Mouse (Mus musculus) lung, adult 18-20 months (tissue): ENCODE measurements around the gene Narfl.
"Not testable (repeated sequence)": the region's sequence is repeated elsewhere in the genome, so short reads cannot be mapped to it uniquely, and the experiment has no call there.

Experiments used
- DNase-seq, 2 experiments: peaks; one replicate each; pipeline ENCODE4 v3.0.0; 2022; ENCODE audit warnings: mixed read lengths in 2 of 2

The Narfl gene

DNA sequence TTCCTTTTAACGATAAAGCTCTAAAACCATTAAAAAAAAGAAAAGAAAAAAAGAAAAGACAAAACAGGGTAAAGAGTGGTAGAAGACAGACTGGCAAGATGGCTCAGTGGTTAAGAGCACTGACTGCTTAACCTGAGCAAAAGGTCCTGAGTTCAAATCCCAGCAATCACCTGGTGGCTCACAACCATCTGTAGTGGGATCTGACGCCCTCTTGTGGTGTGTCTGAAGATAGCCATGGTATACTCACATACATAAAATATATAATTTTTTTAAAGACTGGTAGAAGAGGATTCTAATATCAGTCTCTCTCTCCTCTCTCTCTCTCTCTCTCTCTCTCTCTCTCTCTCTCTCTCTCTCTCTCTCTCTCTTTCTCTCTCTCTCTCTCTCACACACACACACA is 33.9 kb downstream of the Narfl start:
- DNase-seq = not testable (repeated sequence)

GRCm38 (mm10) chr17:25808028-25808427 is 34.5 kb downstream of the Narfl start:
- DNase-seq = no peak

- peak; percentile 74 to 77 for DNase-seq
These were observed 35.4 kb downstream of the Narfl start, which contains the start of gene Fbxl16 for GRCm38 (mm10) chr17:25808789-25809605. Gene Fbxl16, plus strand, starts transcription at chr17:25809085.

GRCm38 (mm10) chr17:25809606-25810340 is 36.2 kb downstream of the Narfl start:
- no peak for DNase-seq

DNA sequence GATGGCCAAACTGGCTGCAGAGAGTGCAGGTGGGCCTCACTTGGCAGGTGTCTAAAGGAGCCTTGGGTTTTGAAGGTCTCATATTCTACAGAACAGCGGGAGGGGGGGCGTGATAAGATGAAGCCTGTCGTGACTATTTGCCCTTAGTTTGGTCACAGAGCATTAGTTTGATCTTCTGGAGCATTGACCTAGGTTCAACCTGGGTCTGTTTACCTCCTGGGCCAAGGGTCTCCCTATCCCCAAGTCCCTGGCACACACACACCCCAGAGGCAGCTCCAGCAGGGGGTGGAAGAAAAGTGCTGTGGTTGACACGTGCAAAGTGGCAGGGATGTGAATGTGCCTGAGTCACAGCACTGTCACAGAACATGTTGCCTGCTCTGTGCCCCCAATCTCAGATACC is 37.3 kb downstream of the Narfl start:
- DNase-seq = no peak

GRCm38 (mm10) chr17:25813471-25813870 is 39.9 kb downstream of the Narfl start:
- DNase-seq = peak; percentile 63 to 73

DNA sequence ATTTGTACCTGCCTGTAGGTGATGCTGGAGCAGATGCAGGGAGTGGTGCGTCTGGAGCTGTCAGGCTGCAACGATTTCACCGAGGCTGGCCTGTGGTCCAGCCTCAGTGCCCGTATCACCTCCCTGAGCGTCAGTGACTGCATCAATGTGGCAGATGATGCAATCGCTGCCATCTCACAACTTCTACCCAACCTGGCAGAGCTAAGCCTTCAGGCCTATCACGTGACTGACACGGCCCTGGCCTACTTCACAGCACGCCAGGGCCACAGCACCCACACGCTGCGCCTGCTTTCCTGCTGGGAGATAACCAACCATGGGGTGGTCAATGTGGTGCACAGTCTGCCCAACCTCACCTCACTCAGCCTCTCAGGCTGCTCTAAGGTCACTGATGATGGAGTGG is 44.1 kb downstream of the Narfl start:
- DNase-seq = no peak

DNA sequence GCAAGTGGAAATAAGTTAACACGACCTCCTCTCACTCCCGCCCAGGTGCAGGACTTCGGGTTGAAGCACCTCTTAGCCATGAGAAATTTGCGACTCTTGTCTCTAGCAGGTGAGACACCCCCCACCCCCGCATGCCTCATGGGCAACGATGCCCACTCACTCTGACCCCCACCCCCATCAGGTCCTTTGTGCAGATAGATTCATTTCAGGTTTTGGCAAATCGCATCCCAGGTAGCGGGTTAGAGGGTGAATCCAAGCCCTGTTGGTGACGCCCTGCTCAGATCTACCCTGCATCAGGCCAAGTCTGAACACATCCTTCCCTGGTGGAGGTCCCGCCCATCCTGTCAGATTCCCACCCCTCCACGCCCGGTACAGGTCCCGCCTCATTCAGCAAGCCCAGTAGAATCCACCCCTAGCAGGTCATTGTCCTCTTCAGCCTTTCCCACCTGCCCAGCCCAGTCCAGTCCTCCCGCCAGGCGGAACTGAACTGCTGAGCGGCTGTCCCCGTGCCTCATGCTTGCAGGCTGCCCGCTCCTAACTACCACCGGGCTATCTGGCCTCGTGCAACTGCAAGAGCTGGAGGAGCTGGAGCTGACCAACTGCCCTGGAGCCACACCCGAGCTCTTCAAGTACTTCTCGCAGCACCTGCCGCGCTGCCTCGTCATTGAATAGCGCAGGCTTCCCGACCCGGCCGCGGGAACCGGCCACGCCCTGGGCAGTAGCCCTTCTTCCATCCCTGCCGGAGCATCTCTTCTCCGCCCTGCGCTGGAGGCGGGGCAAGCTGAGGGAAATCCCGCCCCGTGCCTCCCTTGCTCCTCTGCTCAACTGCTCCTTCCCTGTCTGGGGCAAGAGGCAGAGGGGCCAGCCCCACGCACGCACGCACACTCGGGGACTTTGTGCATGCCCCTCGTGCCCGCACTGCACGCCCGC is 45.5 kb downstream of the Narfl start:
- DNase-seq = no peak

DNA sequence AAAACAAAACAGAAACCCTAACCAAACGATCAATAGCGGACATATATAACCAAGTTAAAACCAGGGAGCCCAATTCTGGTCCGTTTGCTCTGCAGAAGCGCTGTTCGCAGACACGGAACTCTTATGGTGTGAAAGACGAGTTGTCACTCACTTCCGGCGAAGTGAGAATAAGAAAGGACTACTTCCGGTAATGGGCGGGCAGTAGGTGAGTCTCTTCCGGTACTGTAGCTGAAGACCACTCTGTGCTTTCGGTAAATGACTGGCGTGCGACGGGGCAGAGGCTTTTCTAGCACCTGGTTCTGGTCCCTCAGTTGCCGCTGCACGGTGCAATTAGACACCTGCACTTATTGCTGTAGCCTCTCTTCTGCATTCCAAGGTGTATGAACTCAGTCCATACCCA is 49.9 kb downstream of the Narfl start, which contains the start of gene Wdr24:
Gene Wdr24 (plus strand): TSS at position 176 of the 400 bp plus-strand sequence.
- peak; percentile 76 to 83 for DNase-seq

GRCm38 (mm10) chr17:25824362-25825142 is 51.0 kb downstream of the Narfl start:
- DNase-seq = no peak

DNA sequence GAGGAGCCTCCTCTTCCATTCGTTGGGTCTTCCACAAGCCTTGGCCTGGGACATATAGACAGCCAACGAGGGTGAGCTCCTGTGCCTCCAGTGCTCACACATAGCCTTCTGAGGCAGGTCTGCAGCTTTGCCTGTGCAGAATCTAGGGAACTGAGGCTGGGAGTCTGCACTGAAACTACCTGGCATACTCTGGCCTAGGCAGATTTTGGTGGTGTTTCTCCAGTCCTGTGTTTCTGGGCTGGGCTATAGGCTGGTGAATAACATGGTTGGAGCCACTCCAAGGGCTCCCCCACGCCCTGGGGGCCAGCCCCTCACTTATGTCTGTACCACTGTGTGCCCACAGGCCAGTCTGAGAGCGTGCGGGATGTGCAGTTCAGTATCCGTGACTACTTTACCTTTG is 51.7 kb downstream of the Narfl start:
- DNase-seq = no peak

DNA sequence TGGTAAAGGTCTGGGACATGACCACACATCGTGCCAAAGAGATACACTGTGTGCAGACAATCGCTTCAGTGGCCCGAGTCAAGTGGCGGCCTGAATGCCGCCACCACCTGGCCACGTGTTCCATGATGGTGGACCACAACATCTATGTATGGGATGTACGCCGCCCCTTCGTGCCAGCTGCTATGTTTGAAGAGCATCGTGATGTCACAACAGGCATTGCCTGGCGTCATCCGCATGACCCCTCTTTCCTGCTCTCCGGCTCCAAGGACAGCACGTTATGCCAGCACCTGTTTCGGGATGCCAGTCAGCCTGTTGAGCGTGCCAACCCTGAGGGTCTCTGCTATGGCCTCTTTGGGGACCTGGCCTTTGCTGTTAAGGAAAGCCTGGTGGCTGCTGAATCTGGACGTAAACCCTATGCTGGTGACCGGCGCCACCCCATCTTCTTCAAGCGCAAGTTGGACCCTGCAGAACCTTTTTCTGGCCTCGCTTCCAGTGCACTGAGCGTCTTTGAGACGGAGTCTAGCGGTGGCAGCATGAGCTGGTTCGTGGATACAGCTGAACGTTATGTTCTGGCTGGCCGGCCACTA is 52.5 kb downstream of the Narfl start:
- no peak for DNase-seq

DNA sequence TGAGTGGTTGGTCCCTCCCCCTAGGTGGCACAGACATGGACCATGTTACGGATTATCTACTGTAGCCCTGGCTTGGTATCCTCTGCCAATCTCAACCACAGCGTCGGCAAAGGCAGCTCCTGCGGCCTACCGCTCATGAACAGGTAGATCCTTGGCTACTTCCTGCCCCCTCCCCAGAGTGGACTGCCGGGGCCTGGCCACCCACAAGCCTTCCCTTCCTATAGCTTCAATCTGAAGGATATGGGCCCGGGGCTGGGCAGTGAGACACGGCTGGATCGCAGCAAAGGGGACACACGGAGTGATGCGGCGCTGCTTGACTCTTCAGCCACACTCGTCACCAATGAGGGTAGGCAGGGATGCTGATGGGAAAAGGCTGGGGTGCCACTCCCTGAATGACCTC is 53.4 kb downstream of the Narfl start:
- DNase-seq = no peak

DNA sequence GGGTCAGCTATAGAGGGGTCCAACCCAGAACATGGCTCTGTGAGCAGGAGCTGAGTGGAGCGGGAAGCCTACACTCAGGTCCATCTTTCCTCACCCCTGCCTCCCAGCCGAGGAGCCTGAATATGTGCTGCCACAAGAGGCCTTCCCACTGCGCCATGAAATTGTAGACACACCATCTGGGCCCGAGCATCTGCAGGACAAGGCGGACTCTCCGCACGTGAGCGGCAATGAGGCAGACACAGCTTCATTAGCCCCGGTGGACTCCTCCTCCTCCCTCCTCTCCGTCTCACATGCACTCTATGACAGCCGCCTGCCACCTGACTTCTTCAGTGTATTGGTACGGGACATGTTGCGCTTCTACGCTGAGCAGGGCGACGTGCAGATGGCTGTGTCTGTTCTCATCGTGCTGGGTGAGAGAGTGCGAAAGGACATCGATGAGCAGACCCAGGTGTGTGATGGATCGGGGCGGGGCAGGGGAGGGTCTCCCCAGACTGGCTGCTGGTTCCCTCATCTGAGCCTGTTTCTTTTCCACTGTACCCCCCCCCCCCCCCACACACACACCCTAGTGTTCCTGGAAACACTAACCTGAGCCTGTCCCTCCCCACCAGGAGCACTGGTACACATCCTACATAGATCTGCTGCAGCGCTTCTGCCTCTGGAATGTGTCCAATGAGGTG is 54.1 kb downstream of the Narfl start:
- no peak for DNase-seq

DNA sequence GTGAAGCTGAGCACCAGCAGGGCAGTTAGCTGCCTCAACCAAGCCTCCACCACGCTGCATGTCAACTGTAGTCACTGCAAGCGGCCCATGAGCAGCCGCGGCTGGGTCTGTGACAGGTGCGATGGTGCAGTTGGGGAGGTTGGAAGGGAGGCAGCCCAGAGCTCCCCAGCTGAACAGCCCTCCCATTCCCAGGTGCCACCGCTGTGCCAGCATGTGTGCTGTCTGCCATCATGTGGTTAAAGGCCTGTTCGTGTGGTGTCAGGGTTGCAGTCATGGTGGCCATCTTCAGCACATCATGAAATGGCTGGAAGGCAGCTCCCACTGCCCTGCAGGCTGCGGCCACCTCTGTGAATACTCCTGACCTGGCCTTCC is 54.6 kb downstream of the Narfl start:
- no peak for DNase-seq

DNA sequence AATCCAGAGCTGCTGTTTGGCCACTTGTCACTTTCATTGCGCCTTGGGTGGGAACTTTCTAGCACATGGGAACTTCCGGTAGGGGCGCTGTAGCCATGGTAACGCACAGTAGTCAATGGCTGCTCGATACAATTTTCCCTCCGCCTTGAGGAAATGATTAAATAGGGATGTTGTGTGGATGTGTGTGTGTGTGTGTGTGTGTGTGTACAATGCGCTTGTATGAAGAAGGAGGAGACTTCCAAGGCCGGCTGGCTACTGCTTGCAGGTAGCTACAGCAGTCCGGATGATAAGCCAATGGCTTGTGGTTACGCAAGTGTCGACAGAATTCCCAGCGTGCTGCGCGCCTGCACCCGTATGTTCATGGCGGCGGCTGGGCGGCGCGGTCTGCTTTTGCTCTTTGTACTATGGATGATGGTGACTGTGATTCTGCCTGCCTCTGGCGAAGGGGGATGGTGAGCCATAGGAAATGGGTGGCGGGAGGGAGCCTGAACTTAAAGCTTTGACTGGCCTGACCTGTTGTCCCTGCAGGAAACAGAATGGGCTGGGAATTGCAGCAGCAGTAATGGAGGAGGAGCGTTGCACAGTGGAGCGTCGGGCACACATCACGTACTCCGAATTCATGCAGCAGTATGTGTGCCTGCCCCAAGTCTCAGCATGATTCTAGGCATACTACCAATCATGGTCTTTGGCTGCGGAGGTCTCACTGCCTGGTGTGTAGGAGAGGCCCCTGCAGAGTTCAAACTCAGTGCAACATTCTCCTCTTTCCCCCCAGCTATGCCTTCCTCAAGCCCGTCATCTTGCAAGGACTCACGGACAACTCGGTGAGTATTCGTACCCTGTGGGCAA is 55.4 kb downstream of the Narfl start, which contains the start of gene Jmjd8:
Gene Jmjd8 (plus strand): TSS at position 156 of the 846 bp plus-strand sequence.
- peak; percentile 73 to 75 for DNase-seq

- DNase-seq = no peak
These were observed 56.0 kb downstream of the Narfl start for GRCm38 (mm10) chr17:25829558-25830017.

DNA sequence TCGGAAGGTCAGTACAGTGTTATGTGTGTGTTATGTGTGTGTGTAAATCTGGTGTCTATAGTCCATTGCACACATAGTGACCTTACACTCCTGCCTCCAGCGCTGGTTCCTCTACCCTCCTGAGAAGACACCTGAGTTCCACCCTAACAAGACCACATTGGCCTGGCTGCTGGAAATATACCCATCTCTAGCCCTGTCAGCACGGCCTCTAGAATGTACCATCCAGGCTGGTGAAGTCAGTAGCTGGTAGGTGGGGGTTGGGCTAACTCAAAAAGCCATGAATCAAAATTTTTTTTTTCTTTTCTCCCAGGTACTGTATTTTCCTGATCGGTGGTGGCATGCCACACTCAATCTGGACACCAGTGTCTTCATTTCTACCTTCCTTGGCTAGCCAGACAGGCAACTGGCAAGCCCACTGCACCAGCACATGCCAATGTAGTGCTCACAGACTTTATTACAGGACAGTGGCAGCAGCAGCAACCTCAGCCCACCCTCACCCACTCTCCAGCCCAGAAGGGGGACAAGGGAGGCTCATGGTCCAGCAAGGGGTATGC is 56.7 kb downstream of the Narfl start:
- no peak for DNase-seq

DNA sequence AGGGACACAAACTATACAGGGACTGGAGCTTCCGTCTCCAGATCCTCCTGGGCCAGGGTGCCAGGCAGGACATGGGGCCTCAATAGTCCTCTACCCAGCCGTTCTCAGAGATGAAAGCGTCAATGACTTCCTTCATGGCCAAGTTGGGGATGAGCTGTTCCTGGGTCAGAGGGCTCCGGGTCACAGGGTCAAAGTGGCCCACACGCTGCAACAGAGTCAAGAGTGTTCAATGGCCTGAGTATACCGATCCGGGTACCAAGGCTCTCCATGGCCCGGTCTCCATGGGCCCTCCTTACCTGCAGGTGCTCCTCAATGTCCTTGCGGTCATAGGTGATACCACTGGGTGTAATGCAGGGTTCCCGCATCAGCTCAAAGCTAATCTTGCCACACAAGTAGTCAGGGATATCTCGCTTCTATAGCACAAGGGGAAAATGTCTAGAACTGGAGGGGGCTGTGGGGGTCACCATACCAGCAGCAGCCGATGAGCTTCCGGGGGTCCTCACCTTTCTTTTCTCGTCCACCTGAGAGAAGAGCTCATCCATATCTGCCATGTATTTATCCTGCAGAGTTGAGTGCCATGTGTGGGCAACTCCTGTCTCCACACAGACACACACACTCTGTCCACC is 57.3 kb downstream of the Narfl start:
- no peak for DNase-seq
